Mouse (Mus musculus) gastrocnemius, adult 18-20 months (tissue): ENCODE measurements around the gene Nr5a2. TPM values are rescaled to one million over a fixed set of nuclear protein-coding genes. Genes with fewer than 3 reads are reported as not detected.

ENCODE experiments used
- DNase-seq: peaks from one replicate; pipeline ENCODE4 v3.0.0; 2021; ENCODE audit warnings: low spot score
- long read RNA-seq, 2 experiments: library from polyadenylated mRNA; stranded (forward); transcript quantifications; one replicate each; pipeline ENCODE4 v2.0.0; 2021
- total RNA-seq, 2 experiments: library from RNA; stranded (reverse); gene quantifications; 2 replicates each; pipeline ENCODE4 v1.2.3; 2021

The Nr5a2 gene
- under 1 TPM; 0.16 to 0.21 TPM for total RNA-seq
- long read RNA-seq, experiment 1: 0 reads
- long read RNA-seq, experiment 2: 0 reads

DNA sequence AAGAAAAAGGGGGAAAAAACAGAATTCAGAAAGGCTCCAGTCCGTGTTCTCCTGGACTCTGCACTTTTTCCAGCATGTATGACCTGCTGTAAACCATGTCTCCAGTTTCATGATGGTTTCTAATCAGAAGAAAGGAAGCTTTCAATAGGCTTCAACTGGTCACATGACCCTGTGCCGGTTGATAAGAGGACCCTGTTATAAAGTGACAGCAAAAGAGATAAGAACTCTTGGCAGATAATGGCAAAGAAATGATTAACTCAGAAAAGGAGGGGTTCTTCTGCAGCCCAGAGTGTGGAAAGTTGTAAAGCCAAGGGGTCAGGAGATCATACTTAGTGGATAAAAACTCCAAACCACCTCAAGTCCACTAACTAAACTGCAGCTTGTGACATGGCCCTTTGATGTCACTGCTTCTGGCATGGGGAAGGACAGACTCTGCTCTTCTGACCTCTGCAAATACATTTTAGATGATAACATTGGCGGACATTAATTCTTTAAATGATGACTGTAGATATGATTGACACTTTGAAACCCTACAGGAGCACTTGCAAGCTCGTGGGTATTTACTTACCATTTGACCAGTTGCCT is at the start of gene Nr5a2:
Nr5a2 (minus strand) TSS at position 21 of the 585 bp plus-strand sequence.
- DNase-seq: no peak

GRCm38 (mm10) chr1:137008726-137009239 is 48.5 kb upstream of the Nr5a2 start:
- no peak for DNase-seq

- no peak for DNase-seq
These were observed 43.6 kb upstream of the Nr5a2 start for GRCm38 (mm10) chr1:137003816-137004215.

GRCm38 (mm10) chr1:137003144-137003543 is 42.9 kb upstream of the Nr5a2 start:
- DNase-seq: no peak

DNA sequence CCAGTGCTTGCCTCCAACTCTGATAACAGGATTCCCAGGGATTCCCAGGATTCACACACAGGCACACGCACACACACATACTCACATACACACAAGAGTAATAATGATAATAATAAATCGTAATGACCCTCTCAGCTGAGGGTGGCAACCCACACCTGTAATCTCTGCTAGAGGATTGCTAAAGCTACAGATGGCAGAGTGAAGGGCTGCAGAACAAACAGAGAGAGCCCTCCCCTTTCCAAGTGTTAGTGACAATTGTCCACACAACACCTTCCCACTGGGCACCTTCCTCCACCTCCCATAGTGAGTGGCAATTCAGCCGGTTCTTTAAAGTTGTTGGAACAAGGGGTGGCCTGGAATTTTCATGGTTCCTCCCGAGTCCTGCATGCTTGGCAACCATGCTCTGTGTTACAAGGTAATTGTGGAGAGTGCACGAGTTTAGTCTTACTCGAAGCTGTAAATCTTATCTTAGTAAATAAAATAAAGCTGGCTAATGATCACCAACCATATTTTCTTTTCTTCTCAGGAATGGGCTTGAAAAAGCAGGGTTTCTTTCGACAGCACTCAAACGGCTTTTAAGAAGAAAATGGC is 31.6 kb upstream of the Nr5a2 start:
- DNase-seq: no peak

DNA sequence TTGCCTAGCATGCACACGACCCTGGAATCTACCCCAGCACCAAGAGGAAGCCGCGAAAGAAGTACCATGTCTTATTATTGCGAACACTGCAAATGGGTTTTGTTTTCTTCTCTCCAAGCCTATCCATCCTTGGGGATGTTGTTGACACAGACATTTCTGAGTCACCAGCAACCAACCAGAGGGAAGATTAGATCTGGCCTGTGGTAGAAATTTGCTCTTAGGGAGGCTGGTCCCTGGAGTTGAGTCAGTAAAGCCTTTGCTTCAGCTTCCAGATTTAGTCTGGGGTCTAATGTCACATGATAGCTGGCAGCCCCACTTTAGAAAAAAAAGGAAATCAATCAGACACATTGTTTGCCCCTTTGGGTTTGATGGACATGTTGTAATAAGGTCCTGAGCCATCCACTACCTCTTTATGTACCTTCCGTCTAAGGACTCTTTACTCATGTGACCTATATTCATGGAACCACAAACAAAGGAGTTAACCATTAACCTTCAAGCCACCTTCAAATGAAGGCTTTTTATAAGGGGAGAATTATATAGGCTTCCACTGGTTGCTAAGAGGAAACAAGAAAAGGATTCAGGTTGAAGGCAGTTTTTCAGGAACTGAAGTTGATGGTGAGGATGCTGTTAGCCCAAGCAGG is 20.1 kb upstream of the Nr5a2 start:
- DNase-seq: no peak

GRCm38 (mm10) chr1:136977867-136978266 is 17.6 kb upstream of the Nr5a2 start:
- DNase-seq: no peak

- DNase-seq: no peak
These were observed 13.8 kb upstream of the Nr5a2 start for GRCm38 (mm10) chr1:136974040-136974439.

- no peak for DNase-seq
These were observed 12.8 kb upstream of the Nr5a2 start for GRCm38 (mm10) chr1:136973016-136973415.

GRCm38 (mm10) chr1:136970995-136971394 is 10.7 kb upstream of the Nr5a2 start:
- DNase-seq: no peak

- DNase-seq: no peak
These were observed 6.6 kb upstream of the Nr5a2 start for GRCm38 (mm10) chr1:136966728-136967386.

GRCm38 (mm10) chr1:136959491-136959890 is 757 bp downstream of the Nr5a2 start:
- DNase-seq: no peak

DNA sequence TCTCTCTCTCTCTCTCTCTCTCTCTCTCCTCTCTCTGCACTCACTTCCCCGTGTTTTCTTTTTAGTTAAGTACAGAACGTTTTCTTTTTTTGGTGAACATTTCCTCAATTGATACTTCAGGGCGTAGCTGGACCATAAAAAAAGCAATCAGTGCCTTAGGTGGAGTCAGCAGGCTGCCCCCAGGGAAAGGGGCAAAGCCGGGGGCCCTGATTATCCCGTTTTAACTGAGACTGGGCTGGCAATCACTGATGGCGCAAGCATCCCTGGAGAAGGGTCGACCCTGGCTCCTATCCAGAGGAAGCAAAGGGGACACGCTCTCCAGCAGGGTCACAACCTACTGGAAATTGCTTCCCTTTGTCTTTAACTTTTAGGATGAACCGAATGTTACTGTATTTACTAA is 1.6 kb downstream of the Nr5a2 start:
- no peak for DNase-seq

DNA sequence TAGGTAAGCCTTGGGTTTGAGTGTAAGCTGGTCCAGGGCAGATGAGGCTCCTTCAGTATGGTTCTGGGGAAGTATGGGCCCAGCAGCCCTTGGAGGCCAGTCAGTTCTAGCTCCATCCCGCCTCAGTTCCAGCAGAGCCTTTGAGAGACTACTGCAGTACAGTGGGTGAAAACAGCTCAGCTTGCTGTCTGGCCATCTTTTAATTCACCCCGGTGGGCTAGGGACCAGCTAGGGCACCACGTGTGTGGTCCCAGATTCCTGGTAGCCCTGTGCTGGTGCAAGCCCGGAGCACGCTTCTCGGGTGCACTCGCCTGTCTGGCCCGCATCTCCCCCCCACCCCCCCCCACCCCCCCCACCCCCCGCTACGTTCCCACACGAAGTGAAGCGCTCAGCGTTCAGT is 2.1 kb downstream of the Nr5a2 start:
- no peak for DNase-seq

- DNase-seq: no peak
These were observed 2.6 kb downstream of the Nr5a2 start for GRCm38 (mm10) chr1:136957696-136958095.

DNA sequence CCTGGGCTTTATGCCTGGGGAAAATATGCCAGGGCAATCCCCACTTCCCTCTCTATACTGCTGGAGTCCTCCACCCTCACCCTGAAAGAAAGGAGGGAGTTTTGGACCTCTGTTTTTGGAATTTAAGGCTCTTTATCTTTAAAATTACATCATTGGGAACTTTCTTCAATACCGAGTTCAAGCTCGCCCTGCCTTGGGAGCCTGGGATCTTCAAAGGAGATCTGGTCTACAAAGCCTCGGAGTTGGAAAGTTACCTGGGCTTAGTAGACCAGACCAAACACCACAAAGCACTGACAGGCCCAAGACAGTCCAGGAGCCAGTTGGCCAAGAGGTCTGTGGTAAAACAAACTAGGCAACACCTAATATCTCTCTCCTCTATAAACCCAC is 6.1 kb downstream of the Nr5a2 start:
- no peak for DNase-seq

- no peak for DNase-seq
These were observed 6.7 kb downstream of the Nr5a2 start for GRCm38 (mm10) chr1:136953444-136954107.

DNA sequence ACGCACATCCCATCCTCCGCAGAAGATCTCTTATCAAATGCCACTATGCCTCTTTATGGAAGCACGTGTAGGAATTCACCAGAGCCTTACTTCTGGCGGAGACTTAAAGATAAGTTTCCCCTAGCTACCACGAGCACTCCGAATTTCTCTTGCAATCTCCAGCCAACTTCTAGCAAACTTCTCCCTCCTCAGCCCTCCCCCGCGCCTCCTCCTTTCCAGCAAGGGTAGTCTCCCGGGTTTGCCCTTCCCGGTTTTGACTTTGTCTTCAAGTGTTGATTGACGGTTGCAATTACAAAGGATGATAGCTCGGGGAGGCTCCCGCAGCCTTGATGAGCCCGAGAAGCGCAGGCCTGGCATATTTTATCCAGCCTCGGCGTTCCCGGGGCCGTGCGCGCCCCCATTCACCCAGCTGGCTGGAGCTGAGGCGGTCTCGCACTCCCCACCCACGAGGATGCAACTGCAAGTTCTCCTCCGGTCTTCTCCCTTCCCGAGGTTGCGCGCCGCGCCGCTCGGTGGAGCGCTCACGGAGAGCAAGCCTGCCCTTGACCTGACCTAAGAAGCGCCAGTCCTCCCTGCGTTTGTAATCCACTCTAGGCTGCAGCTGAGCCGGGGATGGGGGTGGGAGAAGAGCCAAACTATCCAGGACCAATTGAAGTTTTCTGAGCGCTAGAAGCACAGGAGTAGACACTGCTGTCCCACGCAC is 7.5 kb downstream of the Nr5a2 start:
- DNase-seq: no peak

DNA sequence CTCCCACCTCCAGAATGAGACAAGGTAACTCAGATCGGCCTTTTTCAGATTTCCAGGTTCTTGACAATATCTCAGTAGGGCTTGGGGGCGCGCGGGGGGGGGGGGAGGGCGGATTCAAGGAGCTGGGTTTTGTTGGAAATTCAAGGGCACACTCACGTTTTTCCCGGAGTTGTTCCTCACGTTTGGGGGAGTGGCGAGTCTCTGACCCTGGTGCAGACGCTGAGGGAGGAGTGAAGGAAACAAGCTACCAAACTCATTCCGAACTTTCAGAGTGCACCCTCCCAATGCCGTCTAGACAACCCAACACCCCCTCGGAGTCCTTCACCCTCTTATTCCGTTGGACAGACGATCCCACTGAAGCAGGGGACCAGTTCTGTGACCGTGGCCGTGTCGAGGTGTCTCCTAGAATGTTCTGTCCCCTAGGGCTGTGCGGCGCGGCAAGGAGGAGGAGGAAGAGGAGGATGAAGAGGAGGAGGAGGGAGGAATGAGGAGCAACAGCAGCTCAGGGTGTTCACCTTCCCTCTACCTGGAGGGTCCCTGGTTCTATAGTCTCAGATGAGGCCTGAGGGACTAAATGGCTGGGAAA is 8.2 kb downstream of the Nr5a2 start:
- DNase-seq: no peak

DNA sequence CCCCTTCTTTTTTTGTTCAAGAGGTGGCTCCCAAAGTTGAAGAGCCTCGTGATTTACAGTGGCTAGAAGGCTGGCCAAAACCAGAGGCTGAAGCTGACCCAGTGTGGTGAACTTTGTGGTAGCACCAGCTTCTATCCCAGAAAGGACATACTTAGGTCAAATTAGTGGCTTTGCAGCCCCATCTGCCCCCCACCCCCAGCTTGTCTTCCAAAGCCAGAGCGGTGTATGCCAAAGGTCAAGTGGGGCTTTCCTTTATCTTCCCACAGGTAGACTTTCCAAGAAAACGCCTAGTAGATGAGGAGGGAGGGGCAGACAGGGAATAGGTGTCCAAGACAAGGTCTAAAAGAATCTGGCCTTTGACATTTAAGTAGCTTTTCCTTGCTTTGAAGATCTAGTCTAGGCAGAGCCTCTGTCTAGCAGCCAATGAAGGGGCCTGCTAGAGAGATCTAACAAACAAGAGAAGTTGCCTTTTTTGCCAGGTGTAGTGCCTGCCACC is 9.0 kb downstream of the Nr5a2 start:
- DNase-seq: no peak

- DNase-seq: no peak
These were observed 10.9 kb downstream of the Nr5a2 start for GRCm38 (mm10) chr1:136949323-136949741.
